Mouse (Mus musculus) lung, adult 2 months (tissue): ENCODE measurements around the gene Slc29a1.

Experiments
- CTCF ChIP-seq: fragments of 200-500 bp; IDR thresholded peaks from 2 replicates; pipeline ENCODE4 v1.5.1; 2011; ENCODE audit warnings: mild to moderate bottlenecking, low read length, control low read depth; ENCODE audit not compliant: insufficient read depth
- POLR2A ChIP-seq: fragments of 200-500 bp; IDR thresholded peaks from 2 replicates; pipeline ENCODE4 v1.6.1; 2011; ENCODE audit warnings: low read depth, mild to moderate bottlenecking, control low read depth, low read length, borderline replicate concordance; ENCODE audit errors: extremely low read depth

GRCm38 (mm10) chr17:45559732-45560525 lies 39.5 kb downstream of the Slc29a1 start:
- TF ChIP-seq CTCF = no peak
- no peak for TF ChIP-seq POLR2A
